Mouse (Mus musculus): ENCODE data around the gene Gls. TPM values are rescaled to one million over a fixed set of nuclear protein-coding genes. Genes with fewer than 3 reads are reported as not detected.

The Gls gene
- polyA plus RNA-seq, 1 experiment from 2014 or later, result 3.7 TPM

GRCm38 (mm10) chr1:52129794-52130193 lies 103.2 kb downstream of the Gls start:
- no peak overlapping the region for H3K4me2 ChIP-seq (ENCODE audit: low read depth, low read length)
- WGBS (ENCODE audit: insufficient replicate concordance), result 62% methylated on average over 6 of the region's 6 CpGs
- no peaks in the 10 kb centered on the region for H3K27me3 ChIP-seq (ENCODE audit: control insufficient read depth, insufficient read depth, low read depth, low read length)
- H3K36me3 ChIP-seq (ENCODE audit: control insufficient read depth, insufficient read depth), result peaks cover 10% of the 10 kb centered on the region
- ATAC-seq (ENCODE audit: low read depth), result no peak
- H3K4me3 ChIP-seq (ENCODE audit: low read depth, low read length), result no peak overlapping the region
- no peak overlapping the region for H3K9ac ChIP-seq (ENCODE audit: low read depth, low read length)
- no peaks in the 10 kb centered on the region for H3K4me1 ChIP-seq (ENCODE audit: control insufficient read depth, low read depth, low read length)
- H3K27ac ChIP-seq (ENCODE audit: low read length), result no peak overlapping the region
- H3K9me3 ChIP-seq (replicated peaks; ENCODE audit: control insufficient read depth, low read length), result no peaks in the 10 kb centered on the region

GRCm38 (mm10) chr1:52127350-52127749 lies 105.7 kb downstream of the Gls start:
- Histone ChIP-seq H3K4me3 (ENCODE audit: low read depth, low read length) (no peak overlapping the region), H3K9ac (ENCODE audit: low read depth, low read length) (no peak overlapping the region), H3K27me3 (ENCODE audit: control insufficient read depth, insufficient read depth, low read depth, low read length) (no peaks in the 10 kb centered on the region), H3K27ac (ENCODE audit: low read length) (no peak overlapping the region), H3K36me3 (ENCODE audit: control insufficient read depth, insufficient read depth) (peaks cover 4% of the 10 kb centered on the region), H3K4me1 (ENCODE audit: control insufficient read depth, low read depth, low read length) (no peaks in the 10 kb centered on the region), H3K9me3 (replicated peaks; ENCODE audit: control insufficient read depth, low read length) (no peaks in the 10 kb centered on the region), H3K4me2 (ENCODE audit: low read depth, low read length) (no peak overlapping the region)
- ATAC-seq (ENCODE audit: low read depth), result no peak
- WGBS (ENCODE audit: insufficient replicate concordance), result 75% methylated on average over 6 of the region's 6 CpGs

DNA sequence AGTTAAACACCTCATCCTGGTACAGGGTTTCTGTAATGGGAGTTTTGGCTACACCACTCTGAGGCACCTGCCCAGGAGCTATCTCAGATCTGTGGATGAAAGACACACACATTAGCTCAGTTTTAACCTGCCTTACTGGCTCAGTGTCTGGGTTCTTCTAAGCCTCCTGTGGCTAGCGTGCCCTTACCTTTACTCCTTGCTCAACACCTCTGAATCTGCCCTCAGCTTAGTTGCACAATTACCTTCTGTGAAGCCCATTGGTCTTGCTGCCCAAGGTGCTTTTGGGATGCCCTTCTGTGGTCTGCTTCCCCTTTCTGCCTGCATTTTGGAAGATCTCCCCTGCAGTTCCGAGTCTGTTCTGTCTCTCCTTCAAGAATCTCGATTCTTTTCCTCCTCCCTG lies 108.2 kb downstream of the Gls start:
- Histone ChIP-seq H3K4me2 (ENCODE audit: low read depth, low read length) (no peak overlapping the region), H3K9me3 (replicated peaks; ENCODE audit: control insufficient read depth, low read length) (no peaks in the 10 kb centered on the region), H3K4me1 (ENCODE audit: control insufficient read depth, low read depth, low read length) (peaks cover 9% of the 10 kb centered on the region), H3K9ac (ENCODE audit: low read depth, low read length) (no peak overlapping the region), H3K27ac (ENCODE audit: low read length) (no peak overlapping the region), H3K36me3 (ENCODE audit: control insufficient read depth, insufficient read depth) (peaks cover 4% of the 10 kb centered on the region; the same call in 1 of the 2 replicates), H3K4me3 (ENCODE audit: low read depth, low read length) (no peak overlapping the region), H3K27me3 (ENCODE audit: control insufficient read depth, insufficient read depth, low read depth, low read length) (no peaks in the 10 kb centered on the region)
- WGBS (ENCODE audit: insufficient replicate concordance), result 59% methylated on average over 3 of the region's 3 CpGs
- ATAC-seq (ENCODE audit: low read depth), result peak; percentile 21; the same call in 1 of the 2 replicates

GRCm38 (mm10) chr1:52121052-52121451 lies 112.0 kb downstream of the Gls start:
- Histone ChIP-seq H3K9ac (ENCODE audit: low read depth, low read length) (no peak overlapping the region), H3K27me3 (ENCODE audit: control insufficient read depth, insufficient read depth, low read depth, low read length) (no peaks in the 10 kb centered on the region), H3K9me3 (replicated peaks; ENCODE audit: control insufficient read depth, low read length) (no peaks in the 10 kb centered on the region), H3K4me3 (ENCODE audit: low read depth, low read length) (no peak overlapping the region; the same call in 1 of the 2 replicates), H3K4me2 (ENCODE audit: low read depth, low read length) (no peak overlapping the region), H3K36me3 (ENCODE audit: control insufficient read depth, insufficient read depth) (no peaks in the 10 kb centered on the region), H3K4me1 (ENCODE audit: control insufficient read depth, low read depth, low read length) (peaks cover 15% of the 10 kb centered on the region), H3K27ac (ENCODE audit: low read length) (no peak overlapping the region)
- ATAC-seq (ENCODE audit: low read depth), result no peak
- WGBS (ENCODE audit: insufficient replicate concordance), result 67% methylated on average over 3 of the region's 3 CpGs

DNA sequence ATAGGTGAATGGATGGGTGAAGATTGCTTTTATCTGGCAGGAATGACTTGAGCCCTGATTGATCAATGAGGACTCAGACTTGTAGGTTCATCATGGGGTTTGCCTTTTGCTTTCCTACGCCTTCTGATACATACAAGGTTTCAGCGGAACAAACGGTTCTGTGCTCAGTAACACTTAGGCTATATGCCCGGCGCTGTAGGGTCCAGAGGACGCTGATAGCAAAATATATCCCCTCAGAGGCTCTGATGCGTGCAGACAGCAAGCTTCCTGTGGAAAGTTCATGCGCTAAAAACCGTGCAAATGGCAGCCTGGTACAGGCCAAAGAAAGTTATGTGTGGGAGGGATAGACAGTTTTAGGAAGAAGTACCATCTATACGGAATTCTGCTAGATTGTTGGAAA lies 112.8 kb downstream of the Gls start:
- Histone ChIP-seq H3K27me3 (ENCODE audit: control insufficient read depth, insufficient read depth, low read depth, low read length) (no peaks in the 10 kb centered on the region), H3K9ac (ENCODE audit: low read depth, low read length) (peak overlapping the region; percentile 74), H3K9me3 (replicated peaks; ENCODE audit: control insufficient read depth, low read length) (no peaks in the 10 kb centered on the region), H3K4me3 (ENCODE audit: low read depth, low read length) (peak overlapping the region; percentile 77), H3K36me3 (ENCODE audit: control insufficient read depth, insufficient read depth) (no peaks in the 10 kb centered on the region), H3K4me2 (ENCODE audit: low read depth, low read length) (peak overlapping the region; percentile 70), H3K4me1 (ENCODE audit: control insufficient read depth, low read depth, low read length) (peaks cover 15% of the 10 kb centered on the region), H3K27ac (ENCODE audit: low read length) (no peak overlapping the region)
- no peak for ATAC-seq (ENCODE audit: low read depth)
- WGBS (ENCODE audit: insufficient replicate concordance), result 27% methylated on average over 10 of the region's 10 CpGs

DNA sequence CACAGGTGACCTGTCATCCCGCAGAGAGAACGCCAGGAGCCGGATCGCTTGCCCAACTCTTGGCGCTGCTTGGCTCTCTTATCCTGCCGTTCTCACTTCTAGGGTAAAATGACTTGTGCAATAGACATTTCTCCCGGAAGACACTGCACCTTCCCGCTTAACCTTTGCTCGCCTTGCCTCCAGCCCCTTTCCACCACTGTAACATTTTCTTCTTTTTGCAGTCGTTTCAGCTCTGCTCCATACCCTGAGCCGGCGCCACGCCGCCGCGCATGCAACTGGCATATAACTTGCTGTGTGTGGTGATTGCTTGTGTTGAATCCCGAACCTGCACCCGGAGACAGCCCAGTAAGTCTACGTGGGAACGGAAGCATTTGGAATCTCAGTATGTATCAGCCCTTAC lies 113.3 kb downstream of the Gls start:
- WGBS (ENCODE audit: insufficient replicate concordance), result under 1% methylated on average over 20 of the region's 20 CpGs

GRCm38 (mm10) chr1:52118860-52119591 lies 114.0 kb downstream of the Gls start, which contains the start of gene Stat1:
Stat1 (plus strand) TSS chr1:52119440.
- Histone ChIP-seq H3K36me3 (ENCODE audit: control insufficient read depth, insufficient read depth) (no peaks in the 10 kb centered on the region), H3K4me3 (ENCODE audit: low read depth, low read length) (peak within 1 kb of the TSS; percentile 77), H3K9me3 (replicated peaks; ENCODE audit: control insufficient read depth, low read length) (no peaks in the 10 kb centered on the region), H3K4me2 (ENCODE audit: low read depth, low read length) (peak within 1 kb of the TSS; percentile 78), H3K9ac (ENCODE audit: low read depth, low read length) (peak within 1 kb of the TSS; percentile 74), H3K4me1 (ENCODE audit: control insufficient read depth, low read depth, low read length) (peaks cover 15% of the 10 kb centered on the region), H3K27me3 (ENCODE audit: control insufficient read depth, insufficient read depth, low read depth, low read length) (no peaks in the 10 kb centered on the region), H3K27ac (ENCODE audit: low read length) (peak within 1 kb of the TSS; percentile 73)
- peak; percentile 93 for ATAC-seq (ENCODE audit: low read depth)
- 3% methylated on average over 37 of the region's 37 CpGs for WGBS (ENCODE audit: insufficient replicate concordance)

More for the DNA sequence above, 113.3 kb downstream of the Gls start:
- Histone ChIP-seq H3K36me3 (ENCODE audit: control insufficient read depth, insufficient read depth) (no peaks in the 10 kb centered on the region), H3K9ac (ENCODE audit: low read depth, low read length) (peak overlapping the region; percentile 74), H3K27me3 (ENCODE audit: control insufficient read depth, insufficient read depth, low read depth, low read length) (no peaks in the 10 kb centered on the region), H3K9me3 (replicated peaks; ENCODE audit: control insufficient read depth, low read length) (no peaks in the 10 kb centered on the region), H3K27ac (ENCODE audit: low read length) (peak overlapping the region; percentile 73), H3K4me3 (ENCODE audit: low read depth, low read length) (peak overlapping the region; percentile 77), H3K4me1 (ENCODE audit: control insufficient read depth, low read depth, low read length) (peaks cover 15% of the 10 kb centered on the region), H3K4me2 (ENCODE audit: low read depth, low read length) (peak overlapping the region; percentile 70)
- peak; percentile 24; the same call in 1 of the 2 replicates for ATAC-seq (ENCODE audit: low read depth)

DNA sequence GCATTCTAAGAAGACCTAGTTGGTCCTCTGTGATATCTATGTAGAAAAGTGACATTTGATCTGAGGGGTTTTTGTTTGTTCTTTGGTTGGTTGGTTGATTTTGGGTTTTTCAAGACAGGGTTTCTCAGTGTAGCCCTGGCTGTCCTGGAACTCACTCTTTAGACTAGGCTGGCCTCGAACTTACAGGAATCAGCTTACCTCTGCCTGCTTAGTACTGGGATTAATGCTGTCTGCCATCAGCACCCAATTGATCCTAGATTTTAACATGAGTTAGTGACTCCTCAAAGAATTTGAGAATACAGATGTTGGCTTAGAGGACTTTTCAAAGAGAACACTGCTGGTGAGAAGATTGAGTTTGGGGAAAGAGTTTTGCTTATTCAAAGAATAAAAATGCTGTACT lies 115.3 kb downstream of the Gls start:
- H3K36me3 ChIP-seq (ENCODE audit: control insufficient read depth, insufficient read depth), result no peaks in the 10 kb centered on the region
- H3K4me1 ChIP-seq (ENCODE audit: control insufficient read depth, low read depth, low read length), result peaks cover 20% of the 10 kb centered on the region
- no peak overlapping the region for H3K4me3 ChIP-seq (ENCODE audit: low read depth, low read length)
- H3K9ac ChIP-seq (ENCODE audit: low read depth, low read length), result no peak overlapping the region
- no peaks in the 10 kb centered on the region for H3K27me3 ChIP-seq (ENCODE audit: control insufficient read depth, insufficient read depth, low read depth, low read length)
- no peak overlapping the region for H3K4me2 ChIP-seq (ENCODE audit: low read depth, low read length)
- 76% methylated on average over 1 of the region's 1 CpGs for WGBS (ENCODE audit: insufficient replicate concordance)
- H3K9me3 ChIP-seq (replicated peaks; ENCODE audit: control insufficient read depth, low read length), result no peaks in the 10 kb centered on the region
- no peak overlapping the region for H3K27ac ChIP-seq (ENCODE audit: low read length)
- no peak for ATAC-seq (ENCODE audit: low read depth)

DNA sequence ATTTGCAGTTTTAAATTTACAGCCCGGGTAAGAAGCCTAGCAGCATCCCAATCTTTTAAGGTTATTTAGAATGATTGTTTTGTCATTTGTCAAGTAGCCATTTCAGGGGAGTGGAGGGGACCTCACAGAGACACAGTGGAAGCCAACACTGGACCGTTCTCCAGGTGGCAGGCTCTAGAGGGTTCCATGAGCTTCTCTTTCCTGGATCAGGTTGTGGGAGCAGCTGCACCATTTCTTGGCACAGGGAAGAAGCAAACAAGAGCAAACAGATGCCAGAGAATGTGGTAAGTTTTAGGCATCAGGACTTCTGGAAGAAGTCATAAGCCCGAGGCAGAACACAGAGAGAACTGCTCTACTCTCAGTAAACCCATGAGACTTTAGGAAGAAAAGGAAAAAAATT lies 116.6 kb downstream of the Gls start:
- 64% methylated on average over 3 of the region's 3 CpGs for WGBS (ENCODE audit: insufficient replicate concordance)
- Histone ChIP-seq H3K27ac (ENCODE audit: low read length) (no peak overlapping the region), H3K4me2 (ENCODE audit: low read depth, low read length) (no peak overlapping the region), H3K4me1 (ENCODE audit: control insufficient read depth, low read depth, low read length) (peaks cover 20% of the 10 kb centered on the region), H3K9ac (ENCODE audit: low read depth, low read length) (no peak overlapping the region), H3K4me3 (ENCODE audit: low read depth, low read length) (no peak overlapping the region), H3K9me3 (replicated peaks; ENCODE audit: control insufficient read depth, low read length) (no peaks in the 10 kb centered on the region), H3K36me3 (ENCODE audit: control insufficient read depth, insufficient read depth) (no peaks in the 10 kb centered on the region), H3K27me3 (ENCODE audit: control insufficient read depth, insufficient read depth, low read depth, low read length) (no peaks in the 10 kb centered on the region)
- ATAC-seq (ENCODE audit: low read depth), result no peak

Data from liver, embryonic 16.5 days (tissue).